Mouse (Mus musculus) hindbrain, postnatal 0 days (tissue): ENCODE results near the gene Gpx4. TPM values are rescaled to one million over a fixed set of nuclear protein-coding genes. Genes with fewer than 3 reads are reported as not detected.
"Not testable (repeated sequence)": the region's sequence is repeated elsewhere in the genome, so short reads cannot be mapped to it uniquely, and the experiment has no call there.

Source experiments
- ATAC-seq: fragments of 200-750 bp; cut with Nextera tagmentation; 2 replicates; pipeline ENCODE4 v1.8.0; 2017; ENCODE audit warnings: mild to moderate bottlenecking, moderate TSS enrichment, moderate library complexity
- DNase-seq: peaks from one replicate; pipeline ENCODE4 v3.0.0-alpha.2; 2015; ENCODE audit warnings: low spot score
- H3K27ac ChIP-seq: fragments of 300-500 bp; sonication (generic); 2 replicates; pipeline ENCODE4 v1.5.1; 2014; ENCODE audit warnings: mild to moderate bottlenecking
- H3K27me3 ChIP-seq: fragments of 300-500 bp; sonication (generic); 2 replicates; pipeline ENCODE4 v1.6.1; 2014; ENCODE audit warnings: low read length, mixed read lengths; ENCODE audit not compliant: insufficient read depth
- H3K36me3 ChIP-seq: fragments of 300-500 bp; sonication (generic); 2 replicates; pipeline ENCODE4 v1.6.1; 2014; ENCODE audit warnings: low read length, mixed read lengths; ENCODE audit not compliant: insufficient read depth
- H3K4me1 ChIP-seq: fragments of 300-500 bp; sonication (generic); 2 replicates; pipeline ENCODE4 v1.6.1; 2014; ENCODE audit warnings: antibody characterized with exemption, low read length, mixed read lengths; ENCODE audit not compliant: insufficient read depth
- H3K4me2 ChIP-seq: fragments of 300-500 bp; sonication (generic); 2 replicates; pipeline ENCODE4 v1.6.1; 2014; ENCODE audit warnings: low read depth, mild to moderate bottlenecking, low read length, moderate library complexity, mixed read lengths
- H3K4me3 ChIP-seq: fragments of 300-500 bp; sonication (generic); 2 replicates; pipeline ENCODE4 v1.5.1; 2014; ENCODE audit warnings: low read length
- H3K9ac ChIP-seq: fragments of 300-500 bp; sonication (generic); replicated peaks from 2 replicates; pipeline ENCODE4 v1.6.1; 2014; ENCODE audit warnings: mild to moderate bottlenecking, low read length, moderate library complexity, mixed read lengths
- H3K9me3 ChIP-seq: fragments of 300-500 bp; sonication (generic); 2 replicates; pipeline ENCODE4 v1.6.1; 2016; ENCODE audit warnings: low read length, mixed read lengths
- CTCF ChIP-seq: IDR thresholded peaks from 2 replicates; pipeline ENCODE4 v1.5.1; 2016; ENCODE audit warnings: antibody characterized with exemption, control low read depth, low read depth
- WGBS: fragments of 180-500 bp; shearing (Covaris S2); extraction: QIAGEN DNeasy Blood & Tissue Kit; methylation state at CpG from one replicate; pipeline ENCODE4 v1.1.7; 2014; 5-methylcytosine and 5-hydroxymethylcytosine counted together
- polyA plus RNA-seq: library from polyadenylated mRNA; unstranded; fragments of >200 nt; fragmentation: Nextera tagmentation; extraction: Ambion mirVana; gene quantifications from 2 replicates; pipeline ENCODE4 v1.2.1, GENCODE M21; 2015
- total RNA-seq: library from RNA; depleted of rRNA; stranded (reverse); fragments of >200 nt; gene quantifications from 2 replicates; pipeline ENCODE4 v1.2.3, GENCODE M21; 2014

The Gpx4 gene
- total and polyA plus RNA-seq, 2 experiments from 2014 or later, result 379 to 757 TPM

GRCm38 (mm10) chr10:80035148-80035547, 11.8 kb upstream of the Gpx4 start:
- no peaks in the 10 kb centered on the region for H3K9me3 ChIP-seq
- ATAC-seq (no peak), DNase-seq (no peak)
- 63% methylated on average over 8 of the region's 8 CpGs for WGBS
- no peak for TF ChIP-seq CTCF
- no peak overlapping the region for H3K9ac ChIP-seq
- H3K4me3 ChIP-seq, result no peak overlapping the region
- no peak overlapping the region for H3K27ac ChIP-seq
- H3K27me3 ChIP-seq, result no peaks in the 10 kb centered on the region
- H3K36me3 ChIP-seq, result peaks cover 29% of the 10 kb centered on the region
- H3K4me2 ChIP-seq, result no peak overlapping the region
- H3K4me1 ChIP-seq, result peaks cover 10% of the 10 kb centered on the region

GRCm38 (mm10) chr10:80035686-80036085, 11.3 kb upstream of the Gpx4 start:
- peaks cover 29% of the 10 kb centered on the region for H3K36me3 ChIP-seq
- H3K27ac ChIP-seq, result no peak overlapping the region
- H3K4me2 ChIP-seq, result no peak overlapping the region
- no peaks in the 10 kb centered on the region for H3K27me3 ChIP-seq
- no peak overlapping the region for H3K9ac ChIP-seq
- H3K4me1 ChIP-seq, result peaks cover 10% of the 10 kb centered on the region
- no peaks in the 10 kb centered on the region for H3K9me3 ChIP-seq
- ATAC-seq (no peak), DNase-seq (no peak)
- no peak overlapping the region for H3K4me3 ChIP-seq
- 92% methylated on average over 5 of the region's 5 CpGs for WGBS
- TF ChIP-seq CTCF, result no peak

- DNase-seq (no peak), ATAC-seq (no peak)
- 90% methylated on average over 13 of the region's 13 CpGs for WGBS
- no peak overlapping the region for H3K27ac ChIP-seq
- H3K4me2 ChIP-seq, result no peak overlapping the region
- TF ChIP-seq CTCF, result no peak
- no peak overlapping the region for H3K4me3 ChIP-seq
- peaks cover 29% of the 10 kb centered on the region for H3K36me3 ChIP-seq
- H3K27me3 ChIP-seq, result no peaks in the 10 kb centered on the region
- H3K4me1 ChIP-seq, result peaks cover 10% of the 10 kb centered on the region
- no peak overlapping the region for H3K9ac ChIP-seq
- H3K9me3 ChIP-seq, result no peaks in the 10 kb centered on the region
These were observed 10.1 kb upstream of the Gpx4 start for GRCm38 (mm10) chr10:80036832-80037231.

DNA sequence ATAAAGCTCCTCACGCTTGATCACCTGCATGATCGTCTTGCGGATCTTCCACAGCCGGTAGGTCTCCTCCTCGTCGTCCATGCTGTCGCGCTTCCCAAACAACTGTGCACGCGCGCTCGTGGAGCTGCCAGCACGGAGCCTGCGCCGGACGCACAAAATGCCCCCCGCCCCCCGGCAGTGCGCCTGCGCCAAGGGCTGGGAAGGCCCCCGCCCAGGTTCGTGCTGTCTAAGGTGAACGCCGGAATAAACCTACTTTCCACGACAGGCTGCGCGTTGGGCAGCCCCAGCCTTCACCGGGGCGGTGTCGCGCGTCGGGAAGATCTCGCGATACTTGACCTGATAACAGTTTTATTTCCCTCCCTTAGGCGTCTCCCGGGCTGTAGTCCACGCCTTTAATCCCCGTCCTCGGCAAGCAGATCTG, 7.4 kb upstream of the Gpx4 start, which contains the start of gene Polr2e:
Polr2e (minus strand) TSS at position 237 of the 421 bp plus-strand sequence.
- WGBS, result under 1% methylated on average over 40 of the region's 40 CpGs

DNA sequence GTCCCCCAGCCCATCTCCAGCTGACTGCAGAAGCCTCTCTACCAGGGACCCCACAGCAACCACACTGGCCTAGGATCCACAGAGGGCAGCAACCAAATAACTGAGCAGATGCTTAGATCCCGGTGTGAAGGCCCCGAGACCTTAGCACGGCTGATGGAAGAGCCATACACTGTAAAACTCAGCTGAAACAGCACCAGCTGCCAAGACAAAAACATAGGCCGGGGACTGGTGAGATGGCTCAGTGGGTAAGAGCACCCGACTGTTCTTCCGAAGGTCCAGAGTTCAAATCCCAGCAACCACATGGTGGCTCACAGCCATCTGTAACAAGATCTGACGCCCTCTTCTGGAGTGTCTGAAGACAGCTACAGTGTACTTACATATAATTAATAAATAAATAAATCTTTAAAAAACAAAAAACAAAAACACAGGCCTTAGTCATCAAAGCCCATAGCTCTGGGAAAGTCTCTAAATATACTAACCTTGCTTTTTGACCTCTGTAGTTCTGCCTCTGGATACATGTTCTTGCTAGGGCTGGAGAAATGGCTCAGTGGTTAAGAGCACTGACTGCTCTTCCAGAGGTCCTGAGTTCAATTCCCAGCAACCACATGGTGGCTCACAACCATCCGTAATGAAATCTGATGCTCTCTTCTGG, 5.4 kb upstream of the Gpx4 start:
- not testable (repeated sequence) for H3K9me3 ChIP-seq, DNase-seq, H3K27ac ChIP-seq, H3K4me2 ChIP-seq, ATAC-seq, H3K4me3 ChIP-seq, H3K9ac ChIP-seq, H3K4me1 ChIP-seq, H3K27me3 ChIP-seq
- peaks cover 11% of the 10 kb centered on the region for H3K36me3 ChIP-seq
- WGBS, result 89% methylated on average over 8 of the region's 8 CpGs

More for the DNA sequence above, 7.4 kb upstream of the Gpx4 start, which contains the start of gene Polr2e:
- H3K4me2 ChIP-seq, result peak within 1 kb of the TSS; percentile 66
- no peaks in the 10 kb centered on the region for H3K27me3 ChIP-seq
- peak within 1 kb of the TSS; percentile 72 for H3K4me3 ChIP-seq
- peak; percentile 98 for ATAC-seq
- H3K4me1 ChIP-seq, result peaks cover 10% of the 10 kb centered on the region
- H3K9ac ChIP-seq, result peak within 1 kb of the TSS; percentile 65
- DNase-seq, result peak; percentile 99
- TF ChIP-seq CTCF, result peak; percentile 33
- peak within 1 kb of the TSS; percentile 67 for H3K27ac ChIP-seq
- peaks cover 29% of the 10 kb centered on the region for H3K36me3 ChIP-seq
- H3K9me3 ChIP-seq, result no peaks in the 10 kb centered on the region

DNA sequence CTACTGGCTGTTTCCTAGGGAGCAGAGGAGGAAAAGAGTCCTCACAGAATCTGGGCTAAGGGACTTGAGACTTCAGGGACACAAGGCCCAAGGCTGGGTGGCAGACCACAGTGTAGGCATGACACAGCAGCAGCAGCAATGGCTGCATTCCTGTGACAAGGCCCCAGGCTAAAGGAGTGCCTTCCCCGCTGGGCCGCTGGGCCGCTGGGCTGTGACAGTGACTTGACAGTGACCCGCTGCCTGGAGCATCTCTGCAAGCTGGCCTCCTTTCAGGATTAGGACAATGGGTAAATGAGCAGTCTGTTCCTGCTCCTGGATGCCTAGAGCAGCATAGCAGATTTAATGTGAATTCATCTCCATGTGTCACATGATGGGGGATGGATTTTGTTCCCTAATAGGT, 2.9 kb upstream of the Gpx4 start:
- DNase-seq (no peak), ATAC-seq (no peak)
- Histone ChIP-seq H3K4me3 (no peak overlapping the region), H3K9me3 (no peaks in the 10 kb centered on the region), H3K4me1 (no peaks in the 10 kb centered on the region), H3K4me2 (no peak overlapping the region), H3K27me3 (no peaks in the 10 kb centered on the region), H3K27ac (peak overlapping the region; percentile 65; the same call in 1 of the 2 replicates), H3K36me3 (no peaks in the 10 kb centered on the region), H3K9ac (no peak overlapping the region)
- no peak for TF ChIP-seq CTCF
- 13% methylated on average over 4 of the region's 4 CpGs for WGBS

GRCm38 (mm10) chr10:80045364-80045763, 1.6 kb upstream of the Gpx4 start:
- not testable (repeated sequence) for H3K4me2 ChIP-seq, H3K9me3 ChIP-seq, H3K4me1 ChIP-seq, ATAC-seq, H3K27ac ChIP-seq, H3K9ac ChIP-seq, DNase-seq, H3K36me3 ChIP-seq, H3K4me3 ChIP-seq, H3K27me3 ChIP-seq
- whole genome bisulfite sequencing, result 80% methylated on average over 2 of the region's 4 CpGs
